Mouse (Mus musculus) frontal cortex, postnatal 36 days (tissue): ENCODE measurements around the gene Sema6d.

Experiments
- DNase-seq, 2 experiments: peaks; one replicate each; pipeline ENCODE4 v3.0.0; 2022; ENCODE audit warnings: low spot score in 2 of 2

The Sema6d gene

GRCm38 (mm10) chr2:124554751-124555415, 465.1 kb downstream of the Sema6d start:
- no peak for DNase-seq

- DNase-seq: no peak
Observed at GRCm38 (mm10) chr2:124556861-124557499, 467.2 kb downstream of the Sema6d start.

- no peak for DNase-seq
Observed at GRCm38 (mm10) chr2:124558021-124558420, 468.3 kb downstream of the Sema6d start.

GRCm38 (mm10) chr2:124561668-124562067, 471.9 kb downstream of the Sema6d start:
- DNase-seq: no peak

GRCm38 (mm10) chr2:124562091-124562490, 472.3 kb downstream of the Sema6d start:
- DNase-seq: no peak

GRCm38 (mm10) chr2:124563759-124564158, 474.0 kb downstream of the Sema6d start:
- DNase-seq: no peak

GRCm38 (mm10) chr2:124573734-124574133, 484.0 kb downstream of the Sema6d start:
- no peak for DNase-seq

GRCm38 (mm10) chr2:124576053-124576452, 486.3 kb downstream of the Sema6d start:
- DNase-seq: no peak

- DNase-seq: no peak
Observed at GRCm38 (mm10) chr2:124583561-124583960, 493.8 kb downstream of the Sema6d start.

GRCm38 (mm10) chr2:124592750-124593149, 503.0 kb downstream of the Sema6d start:
- DNase-seq: no peak

- no peak for DNase-seq
Observed at GRCm38 (mm10) chr2:124599014-124599413, 509.2 kb downstream of the Sema6d start.

- DNase-seq: no peak
Observed at GRCm38 (mm10) chr2:124601702-124602378, 512.1 kb downstream of the Sema6d start.

- DNase-seq: no peak
Observed at GRCm38 (mm10) chr2:124602379-124602913, 512.7 kb downstream of the Sema6d start.

- DNase-seq: no peak
Observed at GRCm38 (mm10) chr2:124605341-124605740, 515.6 kb downstream of the Sema6d start.

GRCm38 (mm10) chr2:124607986-124608385, 518.2 kb downstream of the Sema6d start:
- no peak for DNase-seq

- DNase-seq: no peak
Observed at GRCm38 (mm10) chr2:124608546-124608945, 518.8 kb downstream of the Sema6d start.

GRCm38 (mm10) chr2:124609014-124609413, 519.2 kb downstream of the Sema6d start:
- no peak for DNase-seq

GRCm38 (mm10) chr2:124609711-124610585, 520.2 kb downstream of the Sema6d start:
- peak; percentile 82 to 83 for DNase-seq

- DNase-seq: no peak
Observed at GRCm38 (mm10) chr2:124610586-124611105, 520.9 kb downstream of the Sema6d start.

GRCm38 (mm10) chr2:124611226-124611625, 521.5 kb downstream of the Sema6d start:
- no peak for DNase-seq

GRCm38 (mm10) chr2:124612276-124612675, 522.5 kb downstream of the Sema6d start:
- no peak for DNase-seq
